Mouse (Mus musculus) forebrain, postnatal 0 days (tissue): ENCODE results near the gene Cyb5d1. TPM values are rescaled to one million over a fixed set of nuclear protein-coding genes. Genes with fewer than 3 reads are reported as not detected.

Source experiments
- ATAC-seq: fragments of 200-750 bp; cut with Nextera tagmentation; 2 replicates; pipeline ENCODE4 v1.8.0; 2017; ENCODE audit warnings: mild to moderate bottlenecking, moderate library complexity
- DNase-seq: peaks from one replicate; pipeline ENCODE4 v3.0.0-alpha.2; 2015
- H3K27ac ChIP-seq: fragments of 300-500 bp; sonication (generic); 2 replicates; pipeline ENCODE4 v1.5.1; 2014; ENCODE audit warnings: low read depth, mild to moderate bottlenecking, antibody characterized with exemption, low read length, moderate library complexity, mixed read lengths
- H3K27me3 ChIP-seq: fragments of 300-500 bp; sonication (generic); 2 replicates; pipeline ENCODE4 v1.6.1; 2014; ENCODE audit warnings: mild to moderate bottlenecking, low read length, mixed read lengths; ENCODE audit not compliant: insufficient read depth
- H3K36me3 ChIP-seq: fragments of 300-500 bp; sonication (generic); 2 replicates; pipeline ENCODE4 v1.6.1; 2014; ENCODE audit warnings: mild to moderate bottlenecking, moderate library complexity; ENCODE audit not compliant: insufficient read depth
- H3K4me1 ChIP-seq: fragments of 300-500 bp; sonication (generic); 2 replicates; pipeline ENCODE4 v1.6.1; 2014; ENCODE audit warnings: antibody characterized with exemption; ENCODE audit not compliant: insufficient read depth
- H3K4me2 ChIP-seq: fragments of 300-500 bp; sonication (generic); 2 replicates; pipeline ENCODE4 v1.6.1; 2014; ENCODE audit warnings: low read depth, mild to moderate bottlenecking, moderate library complexity
- H3K4me3 ChIP-seq: fragments of 300-500 bp; sonication (generic); 2 replicates; pipeline ENCODE4 v1.5.1; 2014; ENCODE audit warnings: low read depth, low read length, mixed read lengths
- H3K9ac ChIP-seq: fragments of 300-500 bp; sonication (generic); 2 replicates; pipeline ENCODE4 v1.6.1; 2014; ENCODE audit warnings: mild to moderate bottlenecking
- H3K9me3 ChIP-seq: fragments of 300-500 bp; sonication (generic); 2 replicates; pipeline ENCODE4 v1.6.1; 2016; ENCODE audit warnings: low read length
- CTCF ChIP-seq: sonication (generic); IDR thresholded peaks from 2 replicates; pipeline ENCODE4 v1.5.1; 2016; ENCODE audit warnings: antibody characterized with exemption, control low read depth, low read depth
- WGBS: fragments of 180-500 bp; shearing (Covaris S2); extraction: QIAGEN DNeasy Blood & Tissue Kit; methylation state at CpG from one replicate; pipeline ENCODE4 v1.1.7; 2014; 5-methylcytosine and 5-hydroxymethylcytosine counted together
- polyA plus RNA-seq: library from polyadenylated mRNA; unstranded; fragments of >200 nt; fragmentation: Nextera tagmentation; extraction: Ambion mirVana; gene quantifications from 2 replicates; pipeline ENCODE4 v1.2.1, GENCODE M21; 2015
- total RNA-seq: library from RNA; depleted of rRNA; stranded (reverse); fragments of >200 nt; gene quantifications from 2 replicates; pipeline ENCODE4 v1.2.3, GENCODE M21; 2014

Cyb5d1 gene
- total and polyA plus RNA-seq, 2 experiments from 2014 or later: 21.1 to 24.2 TPM

DNA sequence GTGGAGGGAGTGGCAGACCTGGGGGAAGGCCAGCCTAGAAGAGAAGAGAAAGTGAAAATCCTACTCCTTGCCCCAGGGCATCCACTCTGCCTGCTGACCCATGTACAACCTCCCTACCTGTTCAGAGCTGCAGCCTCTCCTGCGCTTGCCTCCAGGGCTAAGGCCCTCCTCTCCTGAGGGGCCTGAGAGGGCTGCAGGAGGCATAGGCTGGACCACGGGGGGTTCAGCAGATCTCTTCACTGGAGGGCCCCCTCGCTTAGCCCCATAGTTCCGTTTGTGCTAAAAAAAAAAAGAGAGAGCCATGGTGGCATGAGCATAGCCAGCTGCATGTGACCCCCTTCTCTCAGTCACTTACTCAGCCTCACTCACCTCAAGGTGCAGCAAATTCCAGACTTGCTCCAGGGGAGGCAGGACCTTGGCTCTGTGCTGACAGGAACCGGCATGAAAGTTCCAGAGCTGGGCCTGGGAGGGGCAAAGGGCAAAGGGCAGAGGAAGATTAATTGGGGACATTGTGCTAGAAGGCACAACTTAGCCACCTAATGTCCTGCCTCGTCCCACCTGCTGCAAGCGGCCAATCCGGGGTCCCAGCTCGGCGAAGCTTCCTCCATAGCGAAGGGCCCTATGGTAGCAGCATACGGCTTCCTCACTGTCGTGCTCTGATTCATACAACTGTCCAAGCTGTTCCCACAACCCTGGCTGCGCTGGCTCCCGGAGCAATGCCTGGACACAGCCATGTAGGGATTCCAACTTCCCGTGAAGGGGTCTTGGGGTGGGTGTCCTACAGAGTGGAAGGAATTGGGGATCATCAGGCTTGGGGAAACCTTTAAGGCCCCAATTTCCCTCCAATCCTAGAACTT is 11.7 kb upstream of the Cyb5d1 start:
- no peak for DNase-seq
- peaks cover 59% of the 10 kb centered on the region for H3K36me3 ChIP-seq
- H3K27ac ChIP-seq: no peak overlapping the region
- H3K4me2 ChIP-seq: no peak overlapping the region
- H3K9ac ChIP-seq: no peak overlapping the region
- WGBS: 90% methylated on average over 16 of the region's 16 CpGs
- H3K4me1 ChIP-seq: peaks cover 4% of the 10 kb centered on the region
- H3K27me3 ChIP-seq: no peaks in the 10 kb centered on the region
- ATAC-seq: no peak
- H3K4me3 ChIP-seq: no peak overlapping the region
- no peaks in the 10 kb centered on the region for H3K9me3 ChIP-seq
- no peak for TF ChIP-seq CTCF

DNA sequence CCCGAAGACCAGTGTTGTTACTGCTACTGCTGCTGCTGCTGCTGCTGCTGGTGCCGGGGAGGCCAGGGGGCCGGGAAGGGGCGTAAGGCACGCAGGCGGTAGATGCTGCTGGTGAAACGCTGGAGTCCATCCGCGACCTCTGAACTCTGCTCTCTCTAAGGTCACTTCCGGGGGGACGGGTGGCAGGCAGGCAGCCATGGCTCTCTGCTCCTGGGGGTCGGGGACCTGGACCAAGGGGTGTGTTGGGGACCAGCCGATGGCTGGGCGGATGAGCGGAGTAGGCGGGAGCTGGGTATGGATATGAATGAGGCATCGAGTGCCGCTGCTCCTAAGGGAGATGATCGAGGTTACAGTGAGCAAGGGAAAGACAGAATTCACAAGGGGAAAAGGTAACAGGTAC is 10.9 kb upstream of the Cyb5d1 start:
- 91% methylated on average over 19 of the region's 19 CpGs for WGBS
- no peak for ATAC-seq

DNA sequence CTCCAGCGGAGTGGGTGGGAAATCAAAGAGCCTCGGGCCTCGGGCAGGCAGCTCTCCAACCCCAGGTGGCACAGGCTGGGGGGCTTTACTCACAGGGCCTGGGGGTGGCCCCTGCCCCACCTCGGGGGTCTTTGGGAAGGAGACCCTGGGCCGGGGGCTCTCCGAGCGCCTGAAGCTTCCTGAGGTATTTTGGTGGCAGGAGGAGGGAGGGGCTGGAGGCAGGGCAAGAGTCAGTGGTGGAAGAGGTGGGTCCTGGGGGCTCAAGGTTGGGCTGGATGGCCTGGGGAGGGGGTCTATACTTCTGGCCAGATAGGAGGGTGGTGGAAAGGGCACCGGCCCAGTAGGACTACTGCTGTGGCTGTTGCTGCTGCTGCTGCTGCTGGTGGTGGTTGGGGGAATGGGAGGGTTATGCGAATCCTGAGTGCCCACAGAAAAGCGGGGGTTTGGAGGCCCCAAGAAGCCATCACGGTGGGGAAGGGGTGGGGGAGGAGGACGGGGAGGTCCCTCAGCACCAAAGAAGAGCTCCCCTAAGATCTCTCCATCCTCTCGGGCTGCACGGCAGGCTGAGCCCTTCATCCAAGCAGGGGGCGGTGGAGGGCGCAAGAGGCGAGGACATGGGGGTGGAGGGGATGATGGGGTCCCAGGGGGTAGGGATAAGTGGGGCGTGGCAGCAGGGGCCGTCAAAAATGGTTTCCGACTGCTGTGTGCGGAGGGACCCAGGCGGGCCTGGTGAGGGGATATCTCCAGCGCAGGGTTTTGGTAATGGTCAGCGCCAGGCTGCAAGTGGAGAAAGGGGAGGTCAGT is 10.2 kb upstream of the Cyb5d1 start:
- no peaks in the 10 kb centered on the region for H3K9me3 ChIP-seq
- no peak overlapping the region for H3K27ac ChIP-seq
- WGBS: 91% methylated on average over 24 of the region's 24 CpGs
- H3K27me3 ChIP-seq: no peaks in the 10 kb centered on the region
- H3K4me1 ChIP-seq: no peaks in the 10 kb centered on the region; the same call in 1 of the 2 replicates
- peaks cover 72% of the 10 kb centered on the region for H3K36me3 ChIP-seq
- no peak overlapping the region for H3K4me3 ChIP-seq
- H3K9ac ChIP-seq: no peak overlapping the region
- ATAC-seq: no peak
- no peak for DNase-seq
- no peak overlapping the region for H3K4me2 ChIP-seq
- TF ChIP-seq CTCF: no peak

More for the DNA sequence above, 10.9 kb upstream of the Cyb5d1 start:
- H3K4me2 ChIP-seq: no peak overlapping the region
- no peak for TF ChIP-seq CTCF
- no peak overlapping the region for H3K4me3 ChIP-seq
- no peak overlapping the region for H3K9ac ChIP-seq
- H3K9me3 ChIP-seq: no peaks in the 10 kb centered on the region
- H3K27ac ChIP-seq: no peak overlapping the region
- H3K36me3 ChIP-seq: peaks cover 65% of the 10 kb centered on the region
- no peaks in the 10 kb centered on the region; the same call in 1 of the 2 replicates for H3K4me1 ChIP-seq
- no peak for DNase-seq
- H3K27me3 ChIP-seq: no peaks in the 10 kb centered on the region

- TF ChIP-seq CTCF: no peak
- WGBS: 91% methylated on average over 24 of the region's 24 CpGs
- H3K36me3 ChIP-seq: peaks cover 80% of the 10 kb centered on the region
- H3K4me1 ChIP-seq: no peaks in the 10 kb centered on the region; the same call in 1 of the 2 replicates
- H3K9ac ChIP-seq: no peak overlapping the region
- DNase-seq (no peak), ATAC-seq (no peak)
- H3K27me3 ChIP-seq: no peaks in the 10 kb centered on the region
- no peak overlapping the region for H3K4me3 ChIP-seq
- no peak overlapping the region for H3K27ac ChIP-seq
- no peaks in the 10 kb centered on the region for H3K9me3 ChIP-seq
- no peak overlapping the region for H3K4me2 ChIP-seq
These were observed 9.4 kb upstream of the Cyb5d1 start for GRCm38 (mm10) chr11:69404595-69405396.

DNA sequence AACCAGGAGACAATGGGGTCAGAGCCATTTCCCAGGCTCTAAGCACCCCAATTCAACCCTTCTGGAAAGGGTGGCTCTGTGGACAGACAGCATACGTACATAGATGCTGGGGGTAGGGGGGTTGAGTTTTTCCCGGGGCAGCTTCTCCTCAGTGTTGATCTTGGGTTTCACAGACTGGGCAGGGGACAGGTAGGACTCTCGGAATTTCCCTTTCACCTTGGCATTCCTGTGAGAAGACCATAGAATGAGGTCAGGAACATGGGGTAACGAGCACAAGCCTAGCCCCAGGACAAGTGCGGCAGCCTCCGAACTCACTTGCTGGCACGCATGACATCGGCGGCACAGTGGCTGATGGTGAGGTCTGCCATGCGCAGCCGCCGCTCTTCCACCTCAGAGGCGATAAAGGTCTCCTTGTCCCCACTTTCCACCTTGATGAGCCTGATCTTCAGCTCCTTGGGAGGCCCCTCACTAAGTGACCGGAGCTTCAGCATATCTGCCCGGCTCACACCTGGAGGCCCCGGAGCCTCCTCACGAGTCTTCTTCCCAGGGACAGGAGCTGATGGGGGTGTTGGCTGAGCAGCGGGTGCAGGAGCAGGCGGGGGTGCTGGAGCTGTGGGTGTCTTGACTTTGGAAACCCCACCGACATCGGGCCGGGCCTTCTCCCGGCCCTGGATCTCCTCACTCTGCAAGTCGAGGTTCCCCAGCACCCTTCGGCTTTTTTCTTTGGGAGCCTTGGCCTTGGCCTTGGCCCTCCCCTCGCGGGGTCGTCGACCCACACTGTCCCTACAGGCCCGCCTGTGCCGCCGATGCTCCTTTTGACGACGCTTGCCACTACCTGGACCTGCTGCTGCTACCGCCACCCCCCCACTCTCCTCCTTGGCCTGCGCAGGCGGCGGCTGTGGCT is 8.5 kb upstream of the Cyb5d1 start:
- DNase-seq (no peak), ATAC-seq (no peak)
- no peaks in the 10 kb centered on the region for H3K27me3 ChIP-seq
- H3K9me3 ChIP-seq: no peaks in the 10 kb centered on the region
- no peak overlapping the region for H3K9ac ChIP-seq
- WGBS: 91% methylated on average over 34 of the region's 38 CpGs
- H3K4me3 ChIP-seq: no peak overlapping the region
- no peak for TF ChIP-seq CTCF
- H3K4me2 ChIP-seq: no peak overlapping the region
- peaks cover 86% of the 10 kb centered on the region for H3K36me3 ChIP-seq
- H3K27ac ChIP-seq: no peak overlapping the region
- no peaks in the 10 kb centered on the region; the same call in 1 of the 2 replicates for H3K4me1 ChIP-seq

GRCm38 (mm10) chr11:69401987-69402386 is 6.6 kb upstream of the Cyb5d1 start:
- TF ChIP-seq CTCF: no peak
- no peak for DNase-seq
- WGBS: 87% methylated on average over 12 of the region's 12 CpGs
- no peak overlapping the region for H3K9ac ChIP-seq
- no peak overlapping the region for H3K27ac ChIP-seq
- H3K9me3 ChIP-seq: no peaks in the 10 kb centered on the region
- no peaks in the 10 kb centered on the region for H3K27me3 ChIP-seq
- peaks cover 76% of the 10 kb centered on the region for H3K36me3 ChIP-seq
- ATAC-seq: no peak
- H3K4me1 ChIP-seq: no peaks in the 10 kb centered on the region
- H3K4me3 ChIP-seq: no peak overlapping the region
- H3K4me2 ChIP-seq: no peak overlapping the region
